ENCODE assay signal across 19 mouse cellular contexts in genomic region chr2:112270011-112270410, GRCm38 (mm10). TPM values are rescaled to one million over a fixed set of nuclear protein-coding genes. Genes with fewer than 3 reads are reported as not detected.
A peak's percentile ranks its signal among the peaks of the same experiment; 100 is the strongest.
DNase-seq lines count a peak whose midpoint lies in the region; ATAC-seq and TF ChIP-seq lines count a peak whose summit lies in the region.
"Had no signal": no experiment of that assay in that cellular context is flagged by ENCODE, and none has a peak within 500 bp of the region (broad histone marks: within the 10 kb centered on the region; RNA-seq: fewer than 3 reads in every experiment).

No protein-coding gene starts in this region.

- TF ChIP-seq EP300 in heart, adult 2 months (IDR thresholded peaks at IDR 0.05; ENCODE audit: insufficient read depth, low read depth, low read length) = no peak
- no peak for TF ChIP-seq EP300 in heart, postnatal 0 days (IDR thresholded peaks at IDR 0.05; ENCODE audit: low read depth)

- H3K36me3 ChIP-seq in heart, adult 2 months (ENCODE audit: control insufficient read depth, insufficient read depth, low read length) = peaks cover 16% of the 10 kb centered on the region
- no peaks in the 10 kb centered on the region for H3K36me3 ChIP-seq in midbrain, embryonic 14.5 days (ENCODE audit: control insufficient read depth, insufficient read depth, low read length)
- no peaks in the 10 kb centered on the region for H3K36me3 ChIP-seq in midbrain, embryonic 10.5 days
- H3K36me3 ChIP-seq in heart, postnatal 0 days (replicated peaks; ENCODE audit: control insufficient read depth, insufficient read depth, low read length) = no peaks in the 10 kb centered on the region

- DNase-seq in heart, adult 2 months = peak in 1 of 2 experiments; percentile 46
- no peak for DNase-seq in heart, postnatal 25 days (ENCODE audit: low spot score)
- DNase-seq in midbrain, embryonic 14.5 days = no peak
- no peak for DNase-seq in midbrain, embryonic 10.5 days (ENCODE audit: low spot score)
- DNase-seq in heart, postnatal 0 days (ENCODE audit: low spot score) = peak; percentile 70
- DNase-seq in ovary, postnatal 36 days (ENCODE audit: low spot score) = no peak
- DNase-seq in embryo, embryonic 9.5 days (ENCODE audit: extremely low spot score) = no peak
- DNase-seq: adrenal gland, postnatal 14 days; cerebellum, postnatal 10 days; kidney, postnatal 10 days; layer of hippocampus, adult 9-11 months had no signal

- H3K4me1 ChIP-seq in heart, adult 2 months (ENCODE audit: control insufficient read depth, insufficient read depth, low read length) = peaks cover 9% of the 10 kb centered on the region
- peaks cover 37% of the 10 kb centered on the region for H3K4me1 ChIP-seq in midbrain, embryonic 14.5 days (ENCODE audit: control insufficient read depth, insufficient read depth, low read length)
- peaks cover 26% of the 10 kb centered on the region for H3K4me1 ChIP-seq in midbrain, embryonic 10.5 days
- peaks cover 18% of the 10 kb centered on the region for H3K4me1 ChIP-seq in heart, postnatal 0 days (ENCODE audit: control insufficient read depth, insufficient read depth)

- no peak overlapping the region for H3K9ac ChIP-seq in heart, adult 2 months (ENCODE audit: low read depth, low read length)
- H3K9ac ChIP-seq in midbrain, embryonic 14.5 days (replicated peaks; ENCODE audit: low read length) = no peak overlapping the region
- no peak overlapping the region for H3K9ac ChIP-seq in heart, postnatal 0 days (replicated peaks; ENCODE audit: low read depth, low read length)
- H3K9ac ChIP-seq: liver, embryonic 14.5 days had no signal

- peak overlapping the region; percentile 22; the same call in 1 of the 2 replicates for H3K4me2 ChIP-seq in midbrain, embryonic 14.5 days (ENCODE audit: low read length)
- peak overlapping the region; percentile 4 for H3K4me2 ChIP-seq in heart, postnatal 0 days (ENCODE audit: low read depth, low read length)

- H3K79me2 ChIP-seq in heart, adult 2 months (replicated peaks; ENCODE audit: control insufficient read depth, insufficient read depth, low read length) = peaks cover 2% of the 10 kb centered on the region; the same call in 1 of the 2 replicates

- ATAC-seq in midbrain, embryonic 14.5 days (ENCODE audit: low FRiP score, low TSS enrichment) = no peak
- ATAC-seq in heart, postnatal 0 days (ENCODE audit: insufficient read depth, low read depth) = peak; percentile 35
- ATAC-seq: intestine, embryonic 16.5 days had no signal

- peak overlapping the region; percentile 30 for H3K27ac ChIP-seq in heart, adult 2 months
- no peak overlapping the region for H3K27ac ChIP-seq in midbrain, embryonic 14.5 days (replicated peaks; ENCODE audit: low read depth, low read length)
- H3K27ac ChIP-seq in midbrain, embryonic 10.5 days (replicated peaks) = no peak overlapping the region
- H3K27ac ChIP-seq in heart, postnatal 0 days (ENCODE audit: low read depth) = peak overlapping the region; percentile 76
- H3K27ac ChIP-seq: liver, embryonic 14.5 days; stomach, postnatal 0 days had no signal

- no peak overlapping the region for H3K4me3 ChIP-seq in heart, adult 2 months
- H3K4me3 ChIP-seq in midbrain, embryonic 14.5 days (replicated peaks; ENCODE audit: low read depth, low read length) = no peak overlapping the region; the same call in 1 of the 2 replicates
- H3K4me3 ChIP-seq in midbrain, embryonic 10.5 days = no peak overlapping the region
- 0 out of 2 replicates have a peak overlapping the region, but pooled peaks have one; percentile 4 for H3K4me3 ChIP-seq in heart, postnatal 0 days (ENCODE audit: low read depth, low read length)
- H3K4me3 ChIP-seq: erythroblast, embryonic 14.5 days had no signal

- intact Hi-C loops in heart, adult 2 months (cut with DNase I) = no loop called here
- intact Hi-C loops in heart, postnatal 25 days (cut with DNase I) = loop anchor here (2.0 kb wide), 1 partner anchor 15 kb away; no protein-coding TSS in a partner anchor

- WGBS in heart, adult 2 months = 34% methylated on average over 2 of the region's 2 CpGs
- 88% methylated on average over 2 of the region's 2 CpGs for WGBS in midbrain, embryonic 14.5 days
- 93% methylated on average over 2 of the region's 2 CpGs for WGBS in midbrain, embryonic 10.5 days
- 31% methylated on average over 2 of the region's 2 CpGs for WGBS in heart, postnatal 0 days

- no peak for TF ChIP-seq CTCF in heart, adult 2 months (IDR thresholded peaks at IDR 0.05)
- no peak for TF ChIP-seq CTCF in heart, postnatal 0 days (IDR thresholded peaks at IDR 0.05; ENCODE audit: low read depth)

- TF ChIP-seq POLR2A in heart, adult 2 months (IDR thresholded peaks at IDR 0.05; ENCODE audit: insufficient read depth, low read depth, low read length) = no peak

- H3K27me3 ChIP-seq in heart, adult 2 months (ENCODE audit: control insufficient read depth, insufficient read depth, low read length) = no peaks in the 10 kb centered on the region
- H3K27me3 ChIP-seq in midbrain, embryonic 14.5 days (ENCODE audit: control insufficient read depth, insufficient read depth, low read length) = no peaks in the 10 kb centered on the region
- no peaks in the 10 kb centered on the region for H3K27me3 ChIP-seq in midbrain, embryonic 10.5 days (ENCODE audit: low read depth, poor library complexity, severe bottlenecking)
- H3K27me3 ChIP-seq in heart, postnatal 0 days (ENCODE audit: control insufficient read depth, insufficient read depth, low read length) = no peaks in the 10 kb centered on the region

- no peaks in the 10 kb centered on the region for H3K9me3 ChIP-seq in midbrain, embryonic 14.5 days (ENCODE audit: control insufficient read depth, low read length)
- H3K9me3 ChIP-seq in midbrain, embryonic 10.5 days (replicated peaks) = no peaks in the 10 kb centered on the region
- no peaks in the 10 kb centered on the region for H3K9me3 ChIP-seq in heart, postnatal 0 days (replicated peaks; ENCODE audit: control insufficient read depth, low read length)

RNA-seq across cellular contexts. Expression of gene Gm21985, which starts 3.9 kb away (rescaled TPM):
- total RNA-seq in heart, adult 2 months (2021) = 1 to 10 TPM in 1 of 2 experiments, under 1 TPM in 1; 0.42 to 1.1 TPM
- not detected in 2 replicates for polyA plus RNA-seq in heart, adult 2 months (2012; rRNA removed)
- total RNA-seq in heart, postnatal 25 days (2021) = under 1 TPM; 0.55 to 0.59 TPM
- not detected in 2 replicates for polyA plus RNA-seq in midbrain, embryonic 14.5 days (2014; fragmentation: Nextera tagmentation; extraction: Ambion mirVana)
- polyA plus RNA-seq in midbrain, embryonic 10.5 days (2016; fragmentation: Nextera tagmentation; extraction: Ambion mirVana) = 0.04 TPM in 1 of 2 replicates, not detected in the other
- not detected in 2 replicates for total RNA-seq in heart, postnatal 0 days (2014; rRNA removed; ENCODE audit: low replicate concordance)
- not detected in 2 replicates for polyA plus RNA-seq in heart, postnatal 0 days (2015; fragmentation: Nextera tagmentation; extraction: Ambion mirVana)
- total RNA-seq: adrenal gland, postnatal 14 days had no signal
- polyA plus RNA-seq: erythroblast, embryonic 14.5 days; intestine, embryonic 16.5 days; liver, embryonic 14.5 days; small intestine, adult 2 months; stomach, postnatal 0 days had no signal

RNA-seq across cellular contexts. Expression of gene Slc12a6, which starts 4.4 kb away (rescaled TPM):
- 10 to 100 TPM; 31.1 to 32.9 TPM for total RNA-seq in heart, adult 2 months (2021)
- 23.2 and 44.3 TPM in 2 replicates for polyA plus RNA-seq in heart, adult 2 months (2012; rRNA removed)
- 10 to 100 TPM; 34.9 to 37.3 TPM for total RNA-seq in heart, postnatal 25 days (2021)
- 18.6 and 25.9 TPM in 2 replicates for polyA plus RNA-seq in midbrain, embryonic 14.5 days (2014; fragmentation: Nextera tagmentation; extraction: Ambion mirVana)
- polyA plus RNA-seq in midbrain, embryonic 10.5 days (2016; fragmentation: Nextera tagmentation; extraction: Ambion mirVana) = 7.4 and 11.3 TPM in 2 replicates
- total RNA-seq in heart, postnatal 0 days (2014; rRNA removed; ENCODE audit: low replicate concordance) = 42.8 and 48.1 TPM in 2 replicates
- polyA plus RNA-seq in heart, postnatal 0 days (2015; fragmentation: Nextera tagmentation; extraction: Ambion mirVana) = 6.5 and 7.2 TPM in 2 replicates

RNA-seq across cellular contexts. Expression of gene Nop10, which starts 8.3 kb away (rescaled TPM):
- total RNA-seq in heart, adult 2 months (2021) = 10 to 100 TPM; 61.8 to 65.4 TPM
- polyA plus RNA-seq in heart, adult 2 months (2012; rRNA removed) = 89.0 and 113 TPM in 2 replicates
- 10 to 100 TPM; 62.2 to 64.3 TPM for total RNA-seq in heart, postnatal 25 days (2021)
- polyA plus RNA-seq in midbrain, embryonic 14.5 days (2014; fragmentation: Nextera tagmentation; extraction: Ambion mirVana) = 136 and 182 TPM in 2 replicates
- polyA plus RNA-seq in midbrain, embryonic 10.5 days (2016; fragmentation: Nextera tagmentation; extraction: Ambion mirVana) = 178 and 211 TPM in 2 replicates
- total RNA-seq in heart, postnatal 0 days (2014; rRNA removed; ENCODE audit: low replicate concordance) = 95.5 and 125 TPM in 2 replicates
- polyA plus RNA-seq in heart, postnatal 0 days (2015; fragmentation: Nextera tagmentation; extraction: Ambion mirVana) = 148 and 154 TPM in 2 replicates

RNA-seq across cellular contexts. Expression of gene Nutm1, which starts 10.9 kb away (rescaled TPM):
- not detected for total RNA-seq in heart, adult 2 months (2021)
- polyA plus RNA-seq in heart, adult 2 months (2012; rRNA removed) = not detected in 2 replicates
- not detected for total RNA-seq in heart, postnatal 25 days (2021)
- polyA plus RNA-seq in midbrain, embryonic 14.5 days (2014; fragmentation: Nextera tagmentation; extraction: Ambion mirVana) = 0.05 TPM in 1 of 2 replicates, not detected in the other
- polyA plus RNA-seq in midbrain, embryonic 10.5 days (2016; fragmentation: Nextera tagmentation; extraction: Ambion mirVana) = 0.02 TPM in 1 of 2 replicates, not detected in the other
- not detected in 2 replicates for total RNA-seq in heart, postnatal 0 days (2014; rRNA removed; ENCODE audit: low replicate concordance)
- polyA plus RNA-seq in heart, postnatal 0 days (2015; fragmentation: Nextera tagmentation; extraction: Ambion mirVana) = not detected in 2 replicates
- total RNA-seq: adrenal gland, postnatal 14 days; granulocyte monocyte progenitor cell, adult 5-6 weeks; megakaryocyte progenitor cell, adult 5-6 weeks had no signal
- polyA plus RNA-seq: erythroblast, embryonic 14.5 days; frontal cortex, adult 2 months; liver, embryonic 14.5 days; small intestine, adult 2 months had no signal

RNA-seq across cellular contexts. Expression of gene Lpcat4, which starts 30.7 kb away (rescaled TPM):
- 1 to 10 TPM; 2.3 TPM for total RNA-seq in heart, adult 2 months (2021)
- polyA plus RNA-seq in heart, adult 2 months (2012; rRNA removed) = 6.3 and 11.4 TPM in 2 replicates
- 1 to 10 TPM; 2.6 to 3.3 TPM for total RNA-seq in heart, postnatal 25 days (2021)
- polyA plus RNA-seq in midbrain, embryonic 14.5 days (2014; fragmentation: Nextera tagmentation; extraction: Ambion mirVana) = 13.9 and 18.7 TPM in 2 replicates
- 11.4 and 13.7 TPM in 2 replicates for polyA plus RNA-seq in midbrain, embryonic 10.5 days (2016; fragmentation: Nextera tagmentation; extraction: Ambion mirVana)
- total RNA-seq in heart, postnatal 0 days (2014; rRNA removed; ENCODE audit: low replicate concordance) = 5.0 and 10.0 TPM in 2 replicates
- polyA plus RNA-seq in heart, postnatal 0 days (2015; fragmentation: Nextera tagmentation; extraction: Ambion mirVana) = 3.1 and 3.6 TPM in 2 replicates

Comparison
In these comparisons a context has a peak if more than half of its experiments do, and no peak if none do; other contexts are left out.
1. H3K27ac ChIP-seq: peak in heart, adult 2 months (single experiment) and heart, postnatal 0 days (single experiment); none in midbrain, embryonic 14.5 days (single experiment) and midbrain, embryonic 10.5 days (single experiment).